Comparison of ENCODE assay signal across 11 mouse cellular contexts in genomic region chr12:40462693-40463235, GRCm38 (mm10). TPM values are rescaled to one million over a fixed set of nuclear protein-coding genes. Genes with fewer than 3 reads are reported as not detected.
A peak's percentile ranks its signal among the peaks of the same experiment; 100 is the strongest.
DNase-seq lines count a peak whose midpoint lies in the region; ATAC-seq and TF ChIP-seq lines count a peak whose summit lies in the region.
"Had no signal": no experiment of that assay in that cellular context is flagged by ENCODE, and none has a peak within 500 bp of the region (broad histone marks: within the 10 kb centered on the region; RNA-seq: fewer than 3 reads in every experiment).

No protein-coding gene starts in this region.

- no peak overlapping the region for H3K4me2 ChIP-seq in limb, embryonic 14.5 days (replicated peaks; ENCODE audit: low read depth, low read length, severe bottlenecking)
- H3K4me2 ChIP-seq in embryonic facial prominence, embryonic 14.5 days (ENCODE audit: low read depth, low read length) = no peak overlapping the region
- H3K4me2 ChIP-seq in limb, embryonic 15.5 days = no peak overlapping the region
- H3K4me2 ChIP-seq: embryonic facial prominence, embryonic 15.5 days had no signal

- no peaks in the 10 kb centered on the region for H3K27me3 ChIP-seq in limb, embryonic 14.5 days (ENCODE audit: control insufficient read depth, insufficient read depth, low read length)
- H3K27me3 ChIP-seq in limb, embryonic 10.5 days (ENCODE audit: low read depth, poor library complexity, severe bottlenecking) = no peaks in the 10 kb centered on the region
- H3K27me3 ChIP-seq in embryonic facial prominence, embryonic 14.5 days (replicated peaks; ENCODE audit: control insufficient read depth, insufficient read depth, low read length) = no peaks in the 10 kb centered on the region
- H3K27me3 ChIP-seq in limb, embryonic 15.5 days = no peaks in the 10 kb centered on the region
- H3K27me3 ChIP-seq: embryonic facial prominence, embryonic 15.5 days; Patski had no signal

- no peaks in the 10 kb centered on the region for H3K36me3 ChIP-seq in limb, embryonic 14.5 days (ENCODE audit: control insufficient read depth, insufficient read depth, low read length)
- no peaks in the 10 kb centered on the region for H3K36me3 ChIP-seq in limb, embryonic 10.5 days
- no peaks in the 10 kb centered on the region for H3K36me3 ChIP-seq in embryonic facial prominence, embryonic 14.5 days (ENCODE audit: control insufficient read depth, insufficient read depth, low read length)
- H3K36me3 ChIP-seq in limb, embryonic 15.5 days = no peaks in the 10 kb centered on the region
- H3K36me3 ChIP-seq: embryonic facial prominence, embryonic 15.5 days had no signal

- 55% methylated on average over 7 of the region's 7 CpGs for WGBS in limb, embryonic 14.5 days
- WGBS in limb, embryonic 10.5 days = 85% methylated on average over 7 of the region's 7 CpGs
- 48% methylated on average over 7 of the region's 7 CpGs for WGBS in embryonic facial prominence, embryonic 14.5 days
- 52% methylated on average over 7 of the region's 7 CpGs for WGBS in limb, embryonic 15.5 days

- no peak overlapping the region for H3K9ac ChIP-seq in limb, embryonic 14.5 days (ENCODE audit: low read depth, low read length, severe bottlenecking)
- H3K9ac ChIP-seq in embryonic facial prominence, embryonic 14.5 days (ENCODE audit: low read depth, low read length) = no peak overlapping the region
- no peak overlapping the region for H3K9ac ChIP-seq in limb, embryonic 15.5 days
- H3K9ac ChIP-seq: embryonic facial prominence, embryonic 15.5 days had no signal

- intact Hi-C loops in gastrocnemius, adult 2 months (cut with DNase I) = no loop called here

- H3K4me3 ChIP-seq in gastrocnemius, adult 2 months = peak overlapping the region; percentile 25
- H3K4me3 ChIP-seq in limb, embryonic 14.5 days (replicated peaks; ENCODE audit: low read length) = no peak overlapping the region
- H3K4me3 ChIP-seq in limb, embryonic 10.5 days = no peak overlapping the region
- H3K4me3 ChIP-seq in embryonic facial prominence, embryonic 14.5 days (ENCODE audit: low read depth, low read length) = no peak overlapping the region
- H3K4me3 ChIP-seq in limb, embryonic 15.5 days = no peak overlapping the region
- H3K4me3 ChIP-seq: embryonic facial prominence, embryonic 15.5 days had no signal

- H3K4me1 ChIP-seq in limb, embryonic 14.5 days (ENCODE audit: control insufficient read depth, insufficient read depth, low read length) = peaks cover 15% of the 10 kb centered on the region; the same call in 1 of the 2 replicates
- peaks cover 37% of the 10 kb centered on the region for H3K4me1 ChIP-seq in limb, embryonic 10.5 days
- H3K4me1 ChIP-seq in embryonic facial prominence, embryonic 14.5 days (ENCODE audit: control insufficient read depth, insufficient read depth, low read length) = peaks cover 6% of the 10 kb centered on the region; the same call in 1 of the 2 replicates
- peaks cover 9% of the 10 kb centered on the region; the same call in 1 of the 2 replicates for H3K4me1 ChIP-seq in limb, embryonic 15.5 days

- peak overlapping the region; percentile 81 for H3K27ac ChIP-seq in gastrocnemius, adult 2 months
- H3K27ac ChIP-seq in limb, embryonic 14.5 days (replicated peaks; ENCODE audit: low read depth, low read length) = 0 out of 2 replicates have a peak overlapping the region, but pooled peaks have one; percentile 21
- H3K27ac ChIP-seq in limb, embryonic 10.5 days = no peak overlapping the region
- H3K27ac ChIP-seq in embryonic facial prominence, embryonic 14.5 days (replicated peaks; ENCODE audit: low read depth, low read length) = 0 out of 2 replicates have a peak overlapping the region, but pooled peaks have one; percentile 21
- H3K27ac ChIP-seq in limb, embryonic 15.5 days = 0 out of 2 replicates have a peak overlapping the region, but pooled peaks have one; percentile 9
- H3K27ac ChIP-seq: embryonic facial prominence, embryonic 15.5 days had no signal

- no peak for TF ChIP-seq CTCF in gastrocnemius, adult 2 months (IDR thresholded peaks at IDR 0.05)

- ATAC-seq in limb, embryonic 14.5 days (ENCODE audit: low FRiP score, low read depth) = no peak
- no peak for ATAC-seq in embryonic facial prominence, embryonic 14.5 days (ENCODE audit: low read depth)
- no peak for ATAC-seq in limb, embryonic 15.5 days (ENCODE audit: insufficient number of reproducible peaks, low FRiP score, low TSS enrichment, low read depth)
- ATAC-seq: Patski had no signal

- TF ChIP-seq POLR2A in limb, embryonic 14.5 days (IDR thresholded peaks at IDR 0.05; ENCODE audit: borderline replicate concordance, extremely low read depth, insufficient read depth, insufficient read length) = no peak

- DNase-seq in gastrocnemius, adult 2 months = no peak
- no peak for DNase-seq in gastrocnemius, adult 18-20 months (ENCODE audit: low spot score)
- DNase-seq in limb, embryonic 14.5 days (ENCODE audit: low spot score) = no peak
- no peak for DNase-seq in limb, embryonic 10.5 days (ENCODE audit: low spot score)
- no peak for DNase-seq in embryonic facial prominence, embryonic 14.5 days (ENCODE audit: low spot score)
- no peak for DNase-seq in embryo, embryonic 11 days
- no peak for DNase-seq in frontal cortex, postnatal 10 days (ENCODE audit: low spot score in 2 of 2)
- DNase-seq: right cerebral cortex, postnatal 4 days had no signal

- no peaks in the 10 kb centered on the region for H3K9me3 ChIP-seq in limb, embryonic 14.5 days (ENCODE audit: control insufficient read depth, low read length)
- no peaks in the 10 kb centered on the region for H3K9me3 ChIP-seq in limb, embryonic 10.5 days (replicated peaks)
- no peaks in the 10 kb centered on the region for H3K9me3 ChIP-seq in embryonic facial prominence, embryonic 14.5 days (ENCODE audit: control insufficient read depth, low read length)
- H3K9me3 ChIP-seq in limb, embryonic 15.5 days = no peaks in the 10 kb centered on the region
- H3K9me3 ChIP-seq: embryonic facial prominence, embryonic 15.5 days had no signal

RNA-seq across cellular contexts. Expression of gene Dock4, which starts 17.0 kb away (rescaled TPM):
- total RNA-seq in gastrocnemius, adult 2 months (2021) = 10 to 100 TPM; 13.9 to 14.8 TPM
- 10 to 100 TPM in 1 of 2 experiments, 1 to 10 TPM in 1; 8.2 to 10.1 TPM for total RNA-seq in gastrocnemius, adult 18-20 months (2021)
- 7.7 and 9.0 TPM in 2 replicates for polyA plus RNA-seq in limb, embryonic 14.5 days (2012; rRNA removed)
- 12.2 and 15.0 TPM in 2 replicates for polyA plus RNA-seq in limb, embryonic 14.5 days (2014; fragmentation: Nextera tagmentation; extraction: Ambion mirVana)
- 16.9 and 18.8 TPM in 2 replicates for polyA plus RNA-seq in limb, embryonic 10.5 days (2016; fragmentation: Nextera tagmentation; extraction: Ambion mirVana)
- polyA plus RNA-seq in embryonic facial prominence, embryonic 14.5 days (2014; fragmentation: Nextera tagmentation; extraction: Ambion mirVana) = 8.9 and 9.2 TPM in 2 replicates
- polyA plus RNA-seq in limb, embryonic 15.5 days (2015; fragmentation: Nextera tagmentation; extraction: Ambion mirVana) = 11.0 and 13.6 TPM in 2 replicates

RNA-seq across cellular contexts. Expression of gene Zfp277, which starts 17.1 kb away (rescaled TPM):
- total RNA-seq in gastrocnemius, adult 2 months (2021) = 1 to 10 TPM; 8.5 to 8.6 TPM
- total RNA-seq in gastrocnemius, adult 18-20 months (2021) = 1 to 10 TPM; 8.0 to 9.1 TPM
- 18.3 and 22.0 TPM in 2 replicates for polyA plus RNA-seq in limb, embryonic 14.5 days (2012; rRNA removed)
- 40.7 and 41.9 TPM in 2 replicates for polyA plus RNA-seq in limb, embryonic 14.5 days (2014; fragmentation: Nextera tagmentation; extraction: Ambion mirVana)
- polyA plus RNA-seq in limb, embryonic 10.5 days (2016; fragmentation: Nextera tagmentation; extraction: Ambion mirVana) = 37.9 and 38.9 TPM in 2 replicates
- 35.7 and 36.6 TPM in 2 replicates for polyA plus RNA-seq in embryonic facial prominence, embryonic 14.5 days (2014; fragmentation: Nextera tagmentation; extraction: Ambion mirVana)
- polyA plus RNA-seq in limb, embryonic 15.5 days (2015; fragmentation: Nextera tagmentation; extraction: Ambion mirVana) = 33.7 and 35.2 TPM in 2 replicates
